Mouse (Mus musculus) forebrain, embryonic 11.5 days (tissue): Measurements from ENCODE around the gene Igfbp7. TPM values are rescaled to one million over a fixed set of nuclear protein-coding genes. Genes with fewer than 3 reads are reported as not detected.

ENCODE experiments used
- ATAC-seq: fragments of 200-750 bp; cut with Nextera tagmentation; replicated peaks from 2 replicates; pipeline ENCODE4 v1.8.0; 2017; ENCODE audit warnings: moderate TSS enrichment; ENCODE audit not compliant: low FRiP score
- DNase-seq: peaks from one replicate; pipeline ENCODE4 v3.0.0-alpha.2; 2017; ENCODE audit warnings: low spot score
- H3K27ac ChIP-seq: fragments of 300-500 bp; sonication (generic); 2 replicates; pipeline ENCODE4 v1.5.1; 2014; ENCODE audit warnings: low read depth, low read length
- H3K27me3 ChIP-seq: fragments of 300-500 bp; sonication (generic); 2 replicates; pipeline ENCODE4 v1.6.1; 2014; ENCODE audit warnings: mild to moderate bottlenecking, low read length, mixed read lengths; ENCODE audit not compliant: control insufficient read depth, insufficient read depth
- H3K36me3 ChIP-seq: fragments of 300-500 bp; sonication (generic); 2 replicates; pipeline ENCODE4 v1.6.1; 2014; ENCODE audit warnings: mild to moderate bottlenecking, low read length, moderate library complexity, mixed read lengths; ENCODE audit not compliant: control insufficient read depth, insufficient read depth
- H3K4me1 ChIP-seq: fragments of 300-500 bp; sonication (generic); replicated peaks from 2 replicates; pipeline ENCODE4 v1.6.1; 2014; ENCODE audit warnings: low read length, mixed read lengths; ENCODE audit not compliant: control insufficient read depth, insufficient read depth
- H3K4me2 ChIP-seq: fragments of 300-500 bp; sonication (generic); 2 replicates; pipeline ENCODE4 v1.6.1; 2014; ENCODE audit warnings: low read depth, mild to moderate bottlenecking, low read length, moderate library complexity, mixed read lengths; ENCODE audit not compliant: severe bottlenecking
- H3K4me3 ChIP-seq: fragments of 300-500 bp; sonication (generic); 2 replicates; pipeline ENCODE4 v1.5.1; 2014; ENCODE audit warnings: low read depth, low read length
- H3K9ac ChIP-seq: fragments of 300-500 bp; sonication (generic); 2 replicates; pipeline ENCODE4 v1.6.1; 2014; ENCODE audit warnings: low read length
- H3K9me3 ChIP-seq: fragments of 300-500 bp; sonication (generic); 2 replicates; pipeline ENCODE4 v1.6.1; 2016; ENCODE audit warnings: low read length, mixed read lengths; ENCODE audit not compliant: control insufficient read depth
- WGBS: fragments of 180-500 bp; shearing (Covaris S2); extraction: QIAGEN DNeasy Blood & Tissue Kit; methylation state at CpG from one replicate; pipeline ENCODE4 v1.1.7; 2014; 5-methylcytosine and 5-hydroxymethylcytosine counted together
- polyA plus RNA-seq: library from polyadenylated mRNA; unstranded; fragments of >200 nt; fragmentation: Nextera tagmentation; extraction: Ambion mirVana; gene quantifications from 2 replicates; pipeline ENCODE4 v1.2.1, GENCODE M21; 2014

The Igfbp7 gene
- polyA plus RNA-seq, 1 experiment from 2014 or later: 15.4 TPM

DNA sequence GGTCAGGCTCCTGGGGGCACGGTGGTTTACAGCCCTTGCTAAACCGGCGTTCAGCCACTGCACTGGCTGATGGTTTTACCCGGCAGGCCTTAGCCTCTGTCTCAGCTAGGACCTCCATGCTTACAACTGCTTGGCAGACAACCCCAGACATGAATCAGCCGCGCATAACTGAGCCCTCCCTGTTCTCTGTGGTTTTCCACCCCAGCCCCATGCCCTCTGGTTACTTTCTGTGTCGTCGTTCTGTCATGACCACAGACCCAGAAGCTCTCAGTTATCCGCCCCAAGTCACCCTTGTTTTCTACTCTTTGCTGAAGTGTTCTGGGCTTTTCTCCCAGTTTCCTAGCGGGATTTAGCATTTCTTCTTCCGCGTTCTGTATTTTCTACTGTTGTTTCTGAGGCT is 40.2 kb downstream of the Igfbp7 start:
- Histone ChIP-seq H3K4me2 (no peak overlapping the region), H3K4me1 (no peaks in the 10 kb centered on the region), H3K9me3 (no peaks in the 10 kb centered on the region), H3K27me3 (no peaks in the 10 kb centered on the region), H3K9ac (no peak overlapping the region), H3K27ac (no peak overlapping the region), H3K4me3 (no peak overlapping the region), H3K36me3 (no peaks in the 10 kb centered on the region)
- DNase-seq (no peak), ATAC-seq (no peak)
- 61% methylated on average over 12 of the region's 12 CpGs for WGBS

GRCm38 (mm10) chr5:77367145-77367544 is 40.7 kb downstream of the Igfbp7 start:
- Histone ChIP-seq H3K4me1 (no peaks in the 10 kb centered on the region), H3K4me2 (no peak overlapping the region), H3K4me3 (no peak overlapping the region), H3K27ac (no peak overlapping the region), H3K9me3 (no peaks in the 10 kb centered on the region), H3K36me3 (no peaks in the 10 kb centered on the region), H3K27me3 (no peaks in the 10 kb centered on the region), H3K9ac (no peak overlapping the region)
- DNase-seq (no peak), ATAC-seq (no peak)
- 92% methylated on average over 1 of the region's 1 CpGs for WGBS

GRCm38 (mm10) chr5:77366313-77366712 is 41.5 kb downstream of the Igfbp7 start:
- Histone ChIP-seq H3K36me3 (no peaks in the 10 kb centered on the region), H3K4me1 (no peaks in the 10 kb centered on the region), H3K4me2 (no peak overlapping the region), H3K4me3 (no peak overlapping the region), H3K9ac (no peak overlapping the region), H3K27me3 (no peaks in the 10 kb centered on the region), H3K9me3 (no peaks in the 10 kb centered on the region), H3K27ac (no peak overlapping the region)
- 85% methylated on average over 8 of the region's 8 CpGs for WGBS
- no peak for DNase-seq
- no peak for ATAC-seq

DNA sequence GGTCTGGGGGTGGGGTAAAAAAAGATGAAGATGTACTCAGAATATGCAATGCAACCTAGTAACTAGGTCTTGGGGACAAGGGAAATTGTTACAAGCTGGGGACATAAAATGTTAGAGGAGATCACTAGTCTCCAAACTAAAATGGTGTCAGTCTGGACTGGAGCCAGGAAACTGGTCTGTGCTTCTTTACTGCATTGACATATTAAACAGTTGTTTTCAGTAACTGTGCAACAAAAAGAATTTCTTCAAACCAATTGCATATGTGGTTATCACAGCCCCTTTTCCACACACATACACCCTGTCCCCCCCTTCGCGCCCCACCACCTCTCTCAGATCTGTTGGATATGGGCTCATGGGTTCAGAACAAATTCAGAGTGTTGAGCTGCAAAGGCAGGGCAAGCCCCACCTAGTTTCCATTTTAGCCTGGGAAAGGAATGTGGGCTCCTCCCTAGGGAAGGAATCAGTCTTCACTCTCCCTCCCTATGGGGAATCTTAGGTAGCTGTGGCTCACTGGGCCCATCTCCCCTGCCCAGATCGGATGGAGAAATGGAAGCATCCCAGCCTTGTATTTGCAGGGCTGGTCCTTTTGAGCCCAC is 43.3 kb downstream of the Igfbp7 start:
- Histone ChIP-seq H3K36me3 (no peaks in the 10 kb centered on the region), H3K4me2 (no peak overlapping the region), H3K4me3 (no peak overlapping the region), H3K9ac (no peak overlapping the region), H3K27me3 (no peaks in the 10 kb centered on the region), H3K4me1 (no peaks in the 10 kb centered on the region), H3K9me3 (no peaks in the 10 kb centered on the region), H3K27ac (no peak overlapping the region)
- WGBS: 92% methylated on average over 3 of the region's 3 CpGs
- no peak for ATAC-seq
- no peak for DNase-seq

DNA sequence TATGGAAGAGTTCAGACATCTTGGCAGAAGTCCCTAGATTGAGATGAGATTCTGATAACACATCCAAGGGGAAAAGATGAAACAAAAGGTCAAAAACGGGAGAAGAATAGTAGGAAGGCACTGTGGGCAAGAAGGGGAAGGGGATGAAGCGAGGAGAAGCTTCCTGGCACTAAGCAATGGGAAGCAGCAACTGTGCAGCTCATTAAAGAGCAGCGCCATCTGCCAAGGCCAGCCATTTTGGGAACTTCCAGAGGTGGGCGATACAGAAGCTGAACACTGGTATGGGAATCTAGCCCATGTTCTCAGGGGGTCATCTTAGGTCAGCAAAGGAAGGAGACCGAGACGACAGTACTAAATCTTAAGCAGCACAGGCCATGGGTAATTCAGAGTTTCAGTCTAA is 44.2 kb downstream of the Igfbp7 start:
- Histone ChIP-seq H3K9ac (no peak overlapping the region), H3K4me3 (no peak overlapping the region), H3K4me2 (no peak overlapping the region), H3K9me3 (no peaks in the 10 kb centered on the region), H3K27me3 (no peaks in the 10 kb centered on the region), H3K27ac (no peak overlapping the region), H3K36me3 (no peaks in the 10 kb centered on the region), H3K4me1 (no peaks in the 10 kb centered on the region)
- DNase-seq (no peak), ATAC-seq (no peak)
- 86% methylated on average over 6 of the region's 6 CpGs for WGBS

- WGBS: 67% methylated on average over 3 of the region's 3 CpGs
- no peaks in the 10 kb centered on the region; the same call in 1 of the 2 replicates for H3K27me3 ChIP-seq
Measured at GRCm38 (mm10) chr5:77362120-77362519, 45.7 kb downstream of the Igfbp7 start.

GRCm38 (mm10) chr5:77361006-77361405 is 46.8 kb downstream of the Igfbp7 start:
- H3K27me3 ChIP-seq: no peaks in the 10 kb centered on the region; the same call in 1 of the 2 replicates
- 80% methylated on average over 4 of the region's 4 CpGs for WGBS
- H3K4me3 ChIP-seq: no peak overlapping the region
- no peaks in the 10 kb centered on the region for H3K9me3 ChIP-seq
- H3K4me2 ChIP-seq: no peak overlapping the region
- no peak for DNase-seq
- H3K36me3 ChIP-seq: no peaks in the 10 kb centered on the region
- ATAC-seq: no peak
- no peak overlapping the region for H3K9ac ChIP-seq
- no peak overlapping the region for H3K27ac ChIP-seq
- no peaks in the 10 kb centered on the region; the same call in 1 of the 2 replicates for H3K4me1 ChIP-seq

More at GRCm38 (mm10) chr5:77362120-77362519, 45.7 kb downstream of the Igfbp7 start:
- H3K9ac ChIP-seq: no peak overlapping the region
- DNase-seq: no peak
- ATAC-seq: no peak
- H3K9me3 ChIP-seq: no peaks in the 10 kb centered on the region
- H3K36me3 ChIP-seq: no peaks in the 10 kb centered on the region
- H3K4me1 ChIP-seq: no peaks in the 10 kb centered on the region; the same call in 1 of the 2 replicates
- H3K4me3 ChIP-seq: no peak overlapping the region
- H3K27ac ChIP-seq: no peak overlapping the region
- H3K4me2 ChIP-seq: no peak overlapping the region

GRCm38 (mm10) chr5:77359971-77360370 is 47.9 kb downstream of the Igfbp7 start:
- H3K27me3 ChIP-seq: no peaks in the 10 kb centered on the region; the same call in 1 of the 2 replicates
- H3K9ac ChIP-seq: no peak overlapping the region
- H3K27ac ChIP-seq: no peak overlapping the region
- no peak overlapping the region for H3K4me3 ChIP-seq
- H3K36me3 ChIP-seq: no peaks in the 10 kb centered on the region
- ATAC-seq (no peak), DNase-seq (no peak)
- no peaks in the 10 kb centered on the region for H3K9me3 ChIP-seq
- H3K4me1 ChIP-seq: no peaks in the 10 kb centered on the region; the same call in 1 of the 2 replicates
- H3K4me2 ChIP-seq: no peak overlapping the region
- WGBS: 85% methylated on average over 4 of the region's 4 CpGs

DNA sequence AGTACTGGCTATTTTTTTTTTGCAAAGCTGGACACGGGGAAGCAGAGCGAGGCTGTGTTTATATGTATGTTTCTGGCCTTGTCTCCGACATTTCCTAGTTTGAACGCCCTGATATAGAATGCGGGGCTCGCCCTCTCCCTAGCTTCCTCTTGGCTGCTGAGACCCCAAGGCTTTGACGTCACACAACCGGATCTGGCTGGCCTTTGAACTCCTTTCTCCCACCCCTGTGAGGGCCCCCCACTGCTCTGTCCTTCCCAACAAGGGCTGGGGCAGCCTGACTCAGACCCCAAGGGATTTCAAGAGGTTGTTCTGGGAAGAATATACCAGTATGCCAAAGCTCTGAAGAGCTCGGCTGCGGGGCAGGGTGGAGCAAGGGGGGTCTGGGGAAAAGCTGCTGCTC is 49.5 kb downstream of the Igfbp7 start:
- Histone ChIP-seq H3K4me1 (peaks cover 2% of the 10 kb centered on the region; the same call in 1 of the 2 replicates), H3K36me3 (no peaks in the 10 kb centered on the region), H3K4me2 (peak overlapping the region; percentile 58), H3K9me3 (no peaks in the 10 kb centered on the region), H3K27ac (no peak overlapping the region), H3K9ac (peak overlapping the region; percentile 33; the same call in 1 of the 2 replicates), H3K27me3 (no peaks in the 10 kb centered on the region; the same call in 1 of the 2 replicates), H3K4me3 (peak overlapping the region; percentile 28)
- peak; percentile 59 for ATAC-seq
- peak; percentile 68 for DNase-seq
- 3% methylated on average over 10 of the region's 10 CpGs for WGBS
